ENCODE assay signal across 11 mouse cellular contexts in genomic region chr10:11960327-11960922, GRCm38 (mm10).
A peak's percentile ranks its signal among the peaks of the same experiment; 100 is the strongest.
DNase-seq lines count a peak whose midpoint lies in the region; ATAC-seq and TF ChIP-seq lines count a peak whose summit lies in the region.
"Had no signal": no experiment of that assay in that cellular context is flagged by ENCODE, and none has a peak within 500 bp of the region (broad histone marks: within the 10 kb centered on the region; RNA-seq: fewer than 3 reads in every experiment).

No protein-coding gene starts in this region.

- in situ Hi-C loops in ES-E14 (cut with MboI; ENCODE audit: low sequenced_read_pairs in 2 of 2, unreplicated experiment in 2 of 2): no loop called here

- WGBS in forebrain, postnatal 0 days: 16% methylated on average over 3 of the region's 3 CpGs

- ATAC-seq in forebrain, postnatal 0 days: peak; percentile 86
- ATAC-seq: liver, postnatal 0 days had no signal

- no peaks in the 10 kb centered on the region for H3K27me3 ChIP-seq in forebrain, postnatal 0 days (ENCODE audit: insufficient read depth, low read length)

- H3K9me3 ChIP-seq in ES-E14 (ENCODE audit: control insufficient read depth, insufficient read depth, low read depth, low read length): no peaks in the 10 kb centered on the region
- H3K9me3 ChIP-seq in forebrain, postnatal 0 days (ENCODE audit: low read length): no peaks in the 10 kb centered on the region

- H3K4me3 ChIP-seq in ES-E14 (ENCODE audit: insufficient read depth in 1 of 2, low read depth in 1 of 2, low read length in 2 of 2, poor library complexity in 1 of 2, severe bottlenecking in 1 of 2): no peak overlapping the region
- H3K4me3 ChIP-seq in forebrain, postnatal 0 days (ENCODE audit: low read depth, low read length): no peak overlapping the region
- H3K4me3 ChIP-seq: myocyte had no signal

- no peak overlapping the region for H3K9ac ChIP-seq in ES-E14 (ENCODE audit: insufficient read depth, low read depth, low read length, poor library complexity, severe bottlenecking)
- no peak overlapping the region for H3K9ac ChIP-seq in forebrain, postnatal 0 days
- H3K9ac ChIP-seq: liver, postnatal 0 days had no signal

- H3K4me1 ChIP-seq in ES-E14 (ENCODE audit: control insufficient read depth in 2 of 2, insufficient read depth in 2 of 2, low read length in 2 of 2, poor library complexity in 1 of 2): no peaks in the 10 kb centered on the region
- no peaks in the 10 kb centered on the region for H3K4me1 ChIP-seq in forebrain, postnatal 0 days (ENCODE audit: insufficient read depth)

- peak; percentile 21 for DNase-seq in ES-E14 (ENCODE audit: low read depth, low spot score)
- DNase-seq in ZHBTc4 (ENCODE audit: low read depth, low spot score): peak; percentile 78
- peak; percentile 59 for DNase-seq in forebrain, postnatal 0 days
- peak; percentile 29 to 33 for DNase-seq in layer of hippocampus, postnatal 36 days
- no peak for DNase-seq in lung, postnatal 4 days
- no peak for DNase-seq in T-cell, adult 2 months (ENCODE audit: low spot score)
- no peak for DNase-seq in lung, adult 18-20 months
- DNase-seq: adrenal gland, postnatal 36 days; heart, postnatal 36 days; liver, postnatal 0 days had no signal

- H3K27ac ChIP-seq in ES-E14 (ENCODE audit: insufficient read depth, low read depth, low read length, poor library complexity, severe bottlenecking): no peak overlapping the region
- H3K27ac ChIP-seq in forebrain, postnatal 0 days (ENCODE audit: low read depth, low read length): peak overlapping the region; percentile 50; the same call in 1 of the 2 replicates

- H3K36me3 ChIP-seq in ES-E14 (ENCODE audit: control insufficient read depth, insufficient read depth, low read length, poor library complexity, severe bottlenecking): no peaks in the 10 kb centered on the region
- no peaks in the 10 kb centered on the region for H3K36me3 ChIP-seq in forebrain, postnatal 0 days (ENCODE audit: insufficient read depth)

- TF ChIP-seq CTCF in forebrain, postnatal 0 days (IDR thresholded peaks at IDR 0.05; ENCODE audit: low read depth): no peak

- H3K4me2 ChIP-seq in forebrain, postnatal 0 days (ENCODE audit: low read depth): no peak overlapping the region

TF ChIP-seq in ES-E14, 5 proteins besides CTCF, POLR2A, EP300 and RAD21:
- TF ChIP-seq MAFK (IDR thresholded peaks at IDR 0.05; ENCODE audit: insufficient read depth, low read depth, low read length): no peak
- no peak for TF ChIP-seq ZC3H11A (IDR thresholded peaks at IDR 0.05; ENCODE audit: borderline replicate concordance, low read depth, low read length)
- no peak for TF ChIP-seq CHD2 (IDR thresholded peaks at IDR 0.05; ENCODE audit: low read depth, low read length)
- no peak for TF ChIP-seq ZNF384 (IDR thresholded peaks at IDR 0.05; ENCODE audit: low read depth, low read length)
- TF ChIP-seq HCFC1 (IDR thresholded peaks at IDR 0.05; ENCODE audit: borderline replicate concordance, insufficient read depth, low read length): no peak

Comparison
In these comparisons a context has a peak if more than half of its experiments do, and no peak if none do; other contexts are left out.
1. DNase-seq: peak in ES-E14 (single experiment), ZHBTc4 (single experiment), forebrain, postnatal 0 days (single experiment) and layer of hippocampus, postnatal 36 days (2 of 2); none in lung, postnatal 4 days (0 of 2), T-cell, adult 2 months (single experiment) and lung, adult 18-20 months (0 of 2).